Mouse (Mus musculus) layer of hippocampus, adult 2 months (tissue): ENCODE measurements around the gene Arhgef7. TPM values are rescaled to one million over a fixed set of nuclear protein-coding genes. Genes with fewer than 3 reads are reported as not detected.

Experiments
- DNase-seq, 2 experiments: peaks; one replicate each; pipeline ENCODE4 v3.0.0; 2022; ENCODE audit warnings: low spot score in 2 of 2
- H3K27ac ChIP-seq: fragments of 200-600 bp; 2 replicates; pipeline ENCODE4 v1.8.1; 2022
- H3K4me3 ChIP-seq: fragments of 200-600 bp; 2 replicates; pipeline ENCODE4 v1.8.1; 2022; ENCODE audit warnings: mild to moderate bottlenecking
- CTCF ChIP-seq: fragments of 200-600 bp; conservative IDR thresholded peaks from 2 replicates; pipeline ENCODE4 v1.8.1; 2022; ENCODE audit warnings: antibody characterized with exemption, mild to moderate bottlenecking, moderate library complexity
- total RNA-seq, 2 experiments: library from RNA; stranded (reverse); gene quantifications; 2 replicates each; pipeline ENCODE4 v1.2.3; 2021

Gene Arhgef7
- total RNA-seq, 2 experiments from 2014 or later, result 120 to 123 TPM

DNA sequence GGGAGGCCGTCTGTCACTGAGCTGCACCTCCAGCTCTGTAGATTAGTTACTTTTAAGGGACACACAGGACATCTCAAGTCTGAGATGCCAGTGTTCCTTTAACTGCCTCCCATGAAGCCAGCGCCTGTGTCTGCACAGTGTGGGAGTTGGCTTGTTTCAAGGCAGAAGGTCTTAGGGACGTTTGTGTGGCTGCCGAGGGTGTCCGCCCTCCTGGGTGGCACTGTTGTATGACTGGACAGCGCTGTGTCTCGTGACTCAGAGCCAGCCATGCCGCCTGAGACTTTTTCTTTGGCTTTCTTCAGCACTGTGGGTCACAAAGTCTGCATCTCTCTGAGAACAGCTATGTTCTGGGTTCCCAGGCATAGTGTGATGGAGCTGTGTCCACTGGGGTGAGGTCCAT lies 69.6 kb downstream of the Arhgef7 start:
- no peak for DNase-seq
- TF ChIP-seq CTCF, result no peak
- H3K27ac ChIP-seq, result peak overlapping the region; percentile 63
- no peak overlapping the region for H3K4me3 ChIP-seq

DNA sequence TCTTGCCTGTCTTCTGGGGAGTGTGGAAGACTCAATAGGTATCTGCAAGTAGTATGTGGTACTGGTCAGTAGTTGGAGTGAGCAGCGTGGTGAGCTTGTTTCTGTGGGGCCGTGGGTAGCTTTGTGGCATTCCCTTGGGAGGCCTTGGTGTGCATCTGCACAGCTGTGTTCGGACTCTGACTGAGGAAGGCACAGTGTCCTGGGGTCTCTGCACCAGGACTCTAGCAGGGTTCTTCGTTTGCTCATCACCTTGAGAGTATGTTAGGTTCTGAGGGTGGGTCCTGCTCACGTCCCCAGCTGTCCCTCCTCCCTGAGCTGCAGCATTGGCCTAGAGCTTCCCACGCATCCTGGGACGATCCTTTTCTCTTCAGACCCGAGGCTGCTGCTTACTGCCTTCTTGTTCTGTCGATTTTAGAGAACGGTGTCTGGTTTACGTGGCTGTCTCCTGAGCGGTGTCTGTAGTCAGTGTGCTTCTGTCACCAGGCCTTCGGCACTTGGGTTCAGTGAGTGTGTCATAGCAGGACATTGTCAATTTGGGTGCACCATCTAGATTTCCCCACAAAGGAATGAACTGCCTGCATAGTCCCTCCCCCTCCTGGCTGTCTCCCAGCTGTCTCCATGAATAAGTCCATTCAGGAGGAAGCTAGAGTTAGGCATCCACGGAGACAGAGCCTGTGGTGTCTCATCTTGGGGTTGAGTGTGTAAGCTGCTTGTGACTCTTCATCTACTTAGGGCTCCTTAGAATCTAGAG lies 70.4 kb downstream of the Arhgef7 start:
- peak; percentile 56 to 57 for DNase-seq
- H3K4me3 ChIP-seq, result no peak overlapping the region
- 0 out of 2 replicates have a peak, but pooled peaks have one; percentile 10 for TF ChIP-seq CTCF
- peak overlapping the region; percentile 63 for H3K27ac ChIP-seq

DNA sequence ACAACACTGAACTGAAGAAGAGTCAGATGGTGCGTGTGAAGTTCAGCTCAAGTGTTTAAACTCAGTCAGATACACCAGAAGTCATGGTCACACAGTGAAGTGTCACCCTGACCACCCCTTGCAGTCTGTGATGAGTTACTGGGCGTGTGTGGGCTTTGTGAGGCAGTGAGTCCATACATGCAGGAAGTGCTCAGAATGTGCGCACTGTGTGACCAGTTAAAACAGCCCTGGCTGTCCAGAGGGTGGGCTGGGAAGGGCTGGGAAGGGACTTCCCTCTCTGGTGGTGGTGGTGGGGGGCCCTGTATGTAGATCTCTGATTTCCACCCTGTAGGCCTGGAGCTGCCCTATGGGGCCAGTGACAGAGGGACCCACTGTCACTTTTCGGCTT lies 71.0 kb downstream of the Arhgef7 start:
- no peak for DNase-seq
- Histone ChIP-seq H3K27ac (peak overlapping the region; percentile 63; the same call in 1 of the 2 replicates), H3K4me3 (no peak overlapping the region)
- no peak for TF ChIP-seq CTCF

DNA sequence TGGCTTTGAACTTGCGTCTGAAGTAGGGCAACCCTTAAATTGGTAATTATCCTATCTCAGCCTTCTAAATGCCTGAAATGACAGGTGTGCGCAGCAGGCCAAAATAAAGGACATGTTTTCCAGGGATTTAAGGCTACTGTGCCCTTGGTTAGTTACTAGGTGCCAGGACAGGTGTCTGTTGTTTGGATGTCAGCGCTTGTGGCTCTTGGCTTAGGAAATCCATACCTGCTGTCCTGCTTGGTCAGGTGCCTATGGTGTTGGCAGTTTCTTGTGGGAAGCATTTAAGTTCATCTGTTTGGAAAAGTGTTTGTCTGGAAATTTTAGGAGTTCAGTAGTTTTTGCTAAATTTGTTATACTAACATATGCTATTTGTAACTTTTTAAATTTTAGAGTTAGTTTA lies 71.6 kb downstream of the Arhgef7 start:
- H3K4me3 ChIP-seq, result no peak overlapping the region
- DNase-seq, result no peak
- TF ChIP-seq CTCF, result no peak
- H3K27ac ChIP-seq, result no peak overlapping the region

DNA sequence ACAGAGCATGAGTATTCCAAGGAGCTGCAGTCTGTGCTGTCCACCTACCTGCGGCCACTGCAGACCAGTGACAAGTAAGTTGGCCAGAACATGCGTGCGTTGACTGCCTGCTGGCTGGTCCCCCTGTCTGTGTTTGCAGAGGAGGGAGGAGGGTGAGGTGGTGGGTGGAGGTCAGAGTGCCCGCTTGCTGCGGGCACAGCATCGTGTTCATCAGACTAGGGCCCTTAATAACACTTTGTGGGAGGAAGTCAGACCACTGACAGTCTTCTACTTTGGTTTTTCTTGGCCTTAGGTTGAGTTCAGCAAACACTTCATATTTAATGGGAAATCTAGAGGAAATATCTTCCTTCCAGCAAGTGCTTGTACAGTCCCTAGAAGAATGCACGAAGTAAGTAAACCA lies 73.0 kb downstream of the Arhgef7 start:
- TF ChIP-seq CTCF, result no peak
- Histone ChIP-seq H3K4me3 (no peak overlapping the region), H3K27ac (no peak overlapping the region)
- DNase-seq, result no peak

DNA sequence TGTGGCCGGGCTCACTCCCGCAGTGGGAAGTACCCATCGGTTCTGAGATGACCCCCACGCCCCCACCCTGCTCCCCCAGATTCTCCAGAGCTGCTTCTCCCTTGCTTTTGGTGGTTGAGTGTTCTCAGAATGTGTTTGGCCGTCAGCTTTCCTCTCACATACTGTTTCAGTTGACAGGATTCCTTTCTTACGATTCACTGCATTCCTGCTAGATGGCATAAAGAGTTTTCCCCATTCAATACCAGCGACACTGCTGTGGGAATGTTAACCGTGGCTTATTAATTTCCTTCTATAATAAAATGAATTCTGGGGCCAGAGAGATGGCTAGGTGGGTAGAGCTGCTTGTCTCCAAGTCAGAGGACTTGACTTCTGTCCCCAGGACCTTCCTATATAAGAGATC lies 74.0 kb downstream of the Arhgef7 start:
- no peak for TF ChIP-seq CTCF
- no peak overlapping the region for H3K4me3 ChIP-seq
- no peak overlapping the region for H3K27ac ChIP-seq
- DNase-seq, result no peak

DNA sequence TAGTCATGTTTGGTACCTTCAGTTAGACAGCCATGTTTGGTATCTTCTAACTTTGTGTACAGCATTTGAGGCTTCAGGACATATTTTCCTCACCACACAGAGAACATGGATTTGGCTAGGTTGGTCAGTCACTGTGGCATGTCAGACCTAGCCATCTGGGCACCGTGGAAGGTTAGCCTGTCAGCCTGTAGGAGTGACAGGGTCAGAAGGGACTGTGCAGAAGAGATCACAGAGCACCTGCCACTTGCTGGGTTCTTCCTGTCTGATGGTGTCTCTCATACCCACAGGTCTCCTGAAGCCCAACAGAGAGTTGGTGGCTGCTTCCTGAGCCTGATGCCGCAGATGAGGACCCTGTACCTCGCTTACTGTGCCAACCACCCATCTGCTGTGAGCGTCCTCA lies 77.4 kb downstream of the Arhgef7 start:
- H3K27ac ChIP-seq, result no peak overlapping the region
- TF ChIP-seq CTCF, result no peak
- DNase-seq, result no peak
- no peak overlapping the region for H3K4me3 ChIP-seq

DNA sequence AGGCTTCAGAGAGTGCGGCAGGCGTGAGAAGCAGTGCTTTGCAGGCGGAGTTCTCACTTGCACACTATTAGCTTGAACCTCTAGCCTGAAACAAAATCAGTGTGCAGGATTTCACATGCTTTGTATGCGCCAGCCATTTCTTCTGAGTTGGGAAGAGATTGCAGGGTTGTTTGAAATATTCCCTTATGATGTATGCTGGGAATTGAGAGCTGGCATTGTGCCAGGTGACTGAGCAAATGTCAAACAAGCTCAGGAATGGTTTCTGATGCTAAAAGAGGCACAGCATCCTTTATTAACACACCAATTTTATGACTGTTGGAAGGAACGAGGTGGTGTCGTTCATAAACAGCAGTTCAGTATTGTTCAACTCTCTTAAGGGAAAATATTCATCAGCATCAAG lies 78.7 kb downstream of the Arhgef7 start:
- Histone ChIP-seq H3K27ac (no peak overlapping the region; the same call in 1 of the 2 replicates), H3K4me3 (no peak overlapping the region)
- DNase-seq, result no peak
- no peak for TF ChIP-seq CTCF

DNA sequence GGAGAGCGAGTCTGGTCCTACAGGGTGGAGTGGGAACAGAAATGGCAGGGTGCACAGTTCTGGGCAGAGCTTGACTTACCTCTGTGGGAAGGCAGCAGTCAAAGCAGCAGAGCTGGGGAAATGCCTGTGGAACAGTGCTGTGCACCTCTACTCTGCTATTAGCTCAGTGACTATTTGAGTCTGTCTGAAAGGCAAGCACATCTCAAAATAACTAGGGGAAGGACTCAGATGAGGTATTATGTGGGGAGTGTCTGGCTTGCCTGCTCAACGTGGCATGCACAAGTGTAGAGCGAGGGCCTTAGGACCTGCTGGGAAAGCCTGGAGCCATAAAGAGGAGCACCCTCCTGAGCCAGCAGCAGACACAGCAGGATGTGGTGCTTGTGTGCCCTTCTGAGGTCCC lies 79.8 kb downstream of the Arhgef7 start:
- TF ChIP-seq CTCF, result no peak
- H3K4me3 ChIP-seq, result no peak overlapping the region
- no peak for DNase-seq
- H3K27ac ChIP-seq, result no peak overlapping the region

DNA sequence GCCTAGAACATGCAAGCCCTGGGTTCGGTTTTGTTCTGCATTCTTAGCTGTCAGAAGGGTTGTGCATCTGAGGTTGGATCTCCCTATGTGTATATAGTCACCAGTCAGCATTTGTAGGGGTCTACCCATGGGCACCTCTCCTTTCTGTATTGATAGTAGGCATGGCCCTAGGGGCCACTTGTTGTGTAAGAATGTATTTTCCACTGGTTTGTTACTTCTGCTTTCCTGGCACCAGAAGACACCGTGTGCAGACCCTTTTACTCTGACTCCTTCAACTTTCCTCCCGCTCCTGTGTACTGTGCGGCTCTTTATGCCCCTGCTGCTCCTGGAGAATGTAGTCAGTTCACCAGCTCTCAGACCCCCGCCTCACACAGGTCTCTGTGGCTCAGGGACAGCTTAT lies 80.5 kb downstream of the Arhgef7 start:
- Histone ChIP-seq H3K27ac (no peak overlapping the region), H3K4me3 (no peak overlapping the region)
- DNase-seq, result no peak
- no peak for TF ChIP-seq CTCF

DNA sequence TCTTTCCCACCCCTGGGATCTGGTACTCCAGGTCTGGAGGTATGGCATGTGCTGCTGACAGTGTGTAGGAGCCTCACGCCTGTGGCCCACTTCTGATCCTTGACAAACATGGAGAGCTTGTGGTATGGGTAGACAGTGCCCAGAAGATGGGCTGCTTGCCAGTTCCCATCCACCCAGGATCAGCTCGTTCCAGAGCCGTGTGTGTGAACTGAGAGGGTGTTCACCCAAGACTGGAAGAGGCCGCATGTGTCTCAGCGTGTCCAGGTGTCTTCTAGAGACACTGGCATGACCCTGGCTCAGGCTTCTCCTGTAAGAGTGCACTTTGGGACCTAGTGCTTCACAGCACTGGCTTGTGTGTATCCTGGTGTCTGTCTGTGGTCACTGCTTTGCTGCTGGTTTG lies 82.9 kb downstream of the Arhgef7 start:
- TF ChIP-seq CTCF, result no peak
- Histone ChIP-seq H3K4me3 (no peak overlapping the region), H3K27ac (no peak overlapping the region)
- DNase-seq, result no peak

DNA sequence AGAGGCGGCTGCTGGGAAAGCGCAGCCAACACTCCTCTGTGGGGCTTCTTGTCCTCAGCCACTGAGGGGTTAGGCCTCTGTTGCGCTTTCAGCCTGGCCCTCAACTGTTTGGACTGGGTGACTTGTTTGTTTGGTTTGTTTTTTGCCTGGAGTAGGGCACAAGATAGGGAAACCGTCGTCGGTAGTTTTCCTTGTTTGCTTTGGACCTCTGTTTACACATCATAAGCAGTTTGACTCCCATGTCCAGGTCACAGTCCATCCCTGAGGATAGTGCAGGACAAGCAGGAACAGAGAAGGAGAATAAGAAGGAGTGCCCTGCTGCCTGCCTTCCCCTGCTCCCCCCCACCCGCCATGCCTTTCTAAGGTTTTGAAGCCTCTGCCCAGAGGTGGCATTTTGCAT lies 86.3 kb downstream of the Arhgef7 start:
- TF ChIP-seq CTCF, result no peak
- DNase-seq, result no peak
- Histone ChIP-seq H3K4me3 (no peak overlapping the region), H3K27ac (no peak overlapping the region)

DNA sequence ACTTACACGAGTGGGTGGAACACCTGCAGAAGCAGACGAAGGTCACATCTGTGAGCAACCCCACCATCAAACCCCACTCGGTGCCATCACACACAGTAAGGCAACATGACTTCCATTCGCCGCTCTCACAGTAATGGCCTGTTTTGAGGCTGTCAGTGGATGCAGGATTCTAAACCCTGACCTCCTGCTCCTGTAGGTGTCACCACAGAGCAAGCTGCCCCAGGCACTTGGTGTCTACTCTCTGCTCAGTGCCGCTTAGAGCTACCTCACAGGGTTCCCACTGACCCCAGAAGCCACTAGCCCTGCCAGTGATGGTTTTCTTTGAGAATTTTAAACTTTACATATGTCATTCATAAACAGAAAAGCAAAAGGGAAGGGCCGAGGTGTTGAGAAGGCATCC lies 87.7 kb downstream of the Arhgef7 start:
- TF ChIP-seq CTCF, result peak; percentile 62
- H3K27ac ChIP-seq, result no peak overlapping the region
- DNase-seq, result no peak

DNA sequence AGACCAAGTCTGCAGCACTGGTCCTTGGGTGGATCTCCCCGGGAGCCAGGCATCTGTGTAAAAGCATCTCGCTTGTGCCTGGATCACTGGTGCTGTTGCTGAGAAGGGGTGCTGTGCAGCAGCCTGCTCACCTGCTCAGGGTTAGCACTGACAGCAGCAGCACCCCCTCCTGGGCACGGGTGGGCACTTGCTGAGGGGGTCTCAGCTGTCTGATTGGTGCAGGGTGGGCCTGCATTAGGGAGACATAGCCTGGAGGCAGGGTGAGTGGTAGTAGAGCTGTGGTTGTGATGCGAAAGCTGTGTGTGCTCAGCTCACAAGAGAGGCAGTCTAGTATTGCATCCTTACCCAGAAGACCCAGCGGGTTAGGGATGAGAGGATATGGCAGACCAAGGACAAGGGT lies 92.6 kb downstream of the Arhgef7 start:
- Histone ChIP-seq H3K4me3 (no peak overlapping the region), H3K27ac (peak overlapping the region; percentile 36; the same call in 1 of the 2 replicates)
- TF ChIP-seq CTCF, result no peak
- no peak for DNase-seq

More for the DNA sequence above, 87.7 kb downstream of the Arhgef7 start:
- no peak overlapping the region for H3K4me3 ChIP-seq
